Mouse (Mus musculus) megakaryocyte, embryonic 14.5 days (primary cell): Measurements from ENCODE around the gene Gm42906. TPM values are rescaled to one million over a fixed set of nuclear protein-coding genes. Genes with fewer than 3 reads are reported as not detected.

Source experiments
- H3K27me3 ChIP-seq: replicated peaks from 2 replicates; pipeline ENCODE3; 2012; ENCODE audit warnings: inconsistent platforms
- H3K36me3 ChIP-seq: replicated peaks from 2 replicates; pipeline ENCODE3; 2012; ENCODE audit warnings: low read length, inconsistent platforms, mixed read lengths
- H3K4me1 ChIP-seq: 2 replicates; pipeline ENCODE4 v1.6.1; 2012; ENCODE audit warnings: inconsistent platforms
- H3K4me3 ChIP-seq: replicated peaks from 2 replicates; pipeline ENCODE3; 2012; ENCODE audit warnings: moderate library complexity, mild to moderate bottlenecking, inconsistent platforms
- H3K9me3 ChIP-seq: 2 replicates; pipeline ENCODE4 v1.6.1; 2012; ENCODE audit warnings: inconsistent platforms
- FLI1 ChIP-seq: IDR thresholded peaks from 2 replicates; pipeline ENCODE4 v1.6.1; 2012; ENCODE audit warnings: low read length, inconsistent platforms, mixed read lengths
- GATA1 ChIP-seq: IDR thresholded peaks from 3 replicates; pipeline ENCODE4 v1.6.1; 2012; ENCODE audit warnings: mixed read lengths, low read length, inconsistent platforms, borderline replicate concordance
- polyA plus RNA-seq: library from polyadenylated mRNA; stranded (reverse); fragments of >175 nt; gene quantifications from 2 replicates; pipeline ENCODE4 v1.2.3, GENCODE M21; 2012; ENCODE audit warnings: low replicate concordance; ENCODE audit not compliant: insufficient read depth

Gene Gm42906
- polyA plus RNA-seq, 1 experiment, result not detected

GRCm38 (mm10) chr5:151185286-151185856 lies 242.6 kb downstream of the Gm42906 start:
- Histone ChIP-seq H3K4me3 (no peak overlapping the region), H3K4me1 (peaks cover 7% of the 10 kb centered on the region), H3K36me3 (no peaks in the 10 kb centered on the region), H3K27me3 (peaks cover 11% of the 10 kb centered on the region), H3K9me3 (no peaks in the 10 kb centered on the region; the same call in 1 of the 2 replicates)
- TF ChIP-seq FLI1, result no peak

- Histone ChIP-seq H3K4me1 (no peaks in the 10 kb centered on the region), H3K27me3 (no peaks in the 10 kb centered on the region), H3K4me3 (no peak overlapping the region), H3K36me3 (no peaks in the 10 kb centered on the region), H3K9me3 (no peaks in the 10 kb centered on the region; the same call in 1 of the 2 replicates)
- TF ChIP-seq FLI1 (no peak), GATA1 (no peak)
These were observed 244.2 kb downstream of the Gm42906 start for GRCm38 (mm10) chr5:151183656-151184240.

GRCm38 (mm10) chr5:151181288-151181687 lies 246.7 kb downstream of the Gm42906 start:
- Histone ChIP-seq H3K4me1 (no peaks in the 10 kb centered on the region), H3K9me3 (no peaks in the 10 kb centered on the region; the same call in 1 of the 2 replicates), H3K4me3 (no peak overlapping the region), H3K36me3 (no peaks in the 10 kb centered on the region), H3K27me3 (no peaks in the 10 kb centered on the region)
- TF ChIP-seq FLI1 (no peak), GATA1 (no peak)

- Histone ChIP-seq H3K4me1 (no peaks in the 10 kb centered on the region), H3K9me3 (no peaks in the 10 kb centered on the region; the same call in 1 of the 2 replicates), H3K4me3 (no peak overlapping the region), H3K36me3 (no peaks in the 10 kb centered on the region), H3K27me3 (no peaks in the 10 kb centered on the region)
- TF ChIP-seq GATA1 (no peak), FLI1 (no peak)
These were observed 247.7 kb downstream of the Gm42906 start for GRCm38 (mm10) chr5:151180176-151180785.

- Histone ChIP-seq H3K4me1 (no peaks in the 10 kb centered on the region), H3K27me3 (no peaks in the 10 kb centered on the region), H3K4me3 (no peak overlapping the region), H3K9me3 (no peaks in the 10 kb centered on the region; the same call in 1 of the 2 replicates), H3K36me3 (no peaks in the 10 kb centered on the region)
- TF ChIP-seq GATA1, result no peak
- no peak for TF ChIP-seq FLI1
These were observed 250.8 kb downstream of the Gm42906 start for GRCm38 (mm10) chr5:151177171-151177570.

- no peaks in the 10 kb centered on the region for H3K4me1 ChIP-seq
- H3K36me3 ChIP-seq, result no peaks in the 10 kb centered on the region
- no peaks in the 10 kb centered on the region for H3K27me3 ChIP-seq
- TF ChIP-seq FLI1 (no peak), GATA1 (no peak)
- H3K4me3 ChIP-seq, result no peak overlapping the region
- H3K9me3 ChIP-seq, result 0 out of 2 replicates have a peak, but pooled peaks cover 2% of the 10 kb centered on the region
These were observed 252.1 kb downstream of the Gm42906 start for GRCm38 (mm10) chr5:151175897-151176313.

- Histone ChIP-seq H3K36me3 (no peaks in the 10 kb centered on the region), H3K4me1 (no peaks in the 10 kb centered on the region)
- no peak for TF ChIP-seq FLI1
- TF ChIP-seq GATA1, result no peak
These were observed 253.2 kb downstream of the Gm42906 start for GRCm38 (mm10) chr5:151174485-151175460.

GRCm38 (mm10) chr5:151173774-151174173 lies 254.2 kb downstream of the Gm42906 start:
- no peak overlapping the region for H3K4me3 ChIP-seq

More at GRCm38 (mm10) chr5:151174485-151175460, 253.2 kb downstream of the Gm42906 start:
- Histone ChIP-seq H3K4me3 (no peak overlapping the region), H3K27me3 (no peaks in the 10 kb centered on the region), H3K9me3 (peaks cover 10% of the 10 kb centered on the region)

GRCm38 (mm10) chr5:151170168-151170750 lies 257.7 kb downstream of the Gm42906 start:
- Histone ChIP-seq H3K36me3 (no peaks in the 10 kb centered on the region), H3K4me1 (no peaks in the 10 kb centered on the region), H3K9me3 (peaks cover 21% of the 10 kb centered on the region), H3K27me3 (no peaks in the 10 kb centered on the region), H3K4me3 (no peak overlapping the region)
- no peak for TF ChIP-seq FLI1
- no peak for TF ChIP-seq GATA1

More at GRCm38 (mm10) chr5:151173774-151174173, 254.2 kb downstream of the Gm42906 start:
- TF ChIP-seq FLI1 (no peak), GATA1 (no peak)
- no peaks in the 10 kb centered on the region for H3K36me3 ChIP-seq
- H3K27me3 ChIP-seq, result no peaks in the 10 kb centered on the region
- no peaks in the 10 kb centered on the region for H3K4me1 ChIP-seq
- peaks cover 17% of the 10 kb centered on the region for H3K9me3 ChIP-seq

GRCm38 (mm10) chr5:151168191-151168590 lies 259.8 kb downstream of the Gm42906 start:
- Histone ChIP-seq H3K36me3 (no peaks in the 10 kb centered on the region), H3K4me3 (no peak overlapping the region), H3K4me1 (no peaks in the 10 kb centered on the region), H3K27me3 (no peaks in the 10 kb centered on the region), H3K9me3 (peaks cover 21% of the 10 kb centered on the region)
- no peak for TF ChIP-seq FLI1
- no peak for TF ChIP-seq GATA1
